Mouse (Mus musculus): ENCODE measurements around the gene Casp7. TPM values are rescaled to one million over a fixed set of nuclear protein-coding genes. Genes with fewer than 3 reads are reported as not detected.

Casp7 gene
- polyA plus RNA-seq, 1 experiment from 2014 or later, result 22.8 TPM

- Histone ChIP-seq H3K9me3 (replicated peaks; ENCODE audit: control insufficient read depth, low read length) (no peaks in the 10 kb centered on the region), H3K4me1 (ENCODE audit: control insufficient read depth, insufficient read depth, low read length) (no peaks in the 10 kb centered on the region), H3K4me3 (ENCODE audit: low read depth, low read length) (no peak overlapping the region), H3K9ac (replicated peaks; ENCODE audit: low read length) (no peak overlapping the region), H3K4me2 (ENCODE audit: low read depth, low read length) (no peak overlapping the region), H3K27me3 (ENCODE audit: control insufficient read depth, insufficient read depth, low read length) (no peaks in the 10 kb centered on the region), H3K36me3 (replicated peaks; ENCODE audit: control insufficient read depth, insufficient read depth, low read depth, low read length) (no peaks in the 10 kb centered on the region), H3K27ac (replicated peaks; ENCODE audit: low read depth, low read length) (no peak overlapping the region)
- DNase-seq (ENCODE audit: low spot score) (no peak), ATAC-seq (replicated peaks; ENCODE audit: insufficient number of reproducible peaks, low FRiP score, low TSS enrichment, low read depth) (no peak)
- 74% methylated on average over 4 of the region's 4 CpGs for WGBS
These were observed 54.9 kb downstream of the Casp7 start for GRCm38 (mm10) chr19:56451867-56452266.

GRCm38 (mm10) chr19:56452421-56452820 is 55.5 kb downstream of the Casp7 start:
- H3K27me3 ChIP-seq (ENCODE audit: control insufficient read depth, insufficient read depth, low read length), result no peaks in the 10 kb centered on the region
- no peak overlapping the region for H3K4me2 ChIP-seq (ENCODE audit: low read depth, low read length)
- no peak overlapping the region for H3K27ac ChIP-seq (replicated peaks; ENCODE audit: low read depth, low read length)
- WGBS, result 92% methylated on average over 2 of the region's 2 CpGs
- ATAC-seq (replicated peaks; ENCODE audit: insufficient number of reproducible peaks, low FRiP score, low TSS enrichment, low read depth) (no peak), DNase-seq (ENCODE audit: low spot score) (no peak)
- H3K36me3 ChIP-seq (replicated peaks; ENCODE audit: control insufficient read depth, insufficient read depth, low read depth, low read length), result no peaks in the 10 kb centered on the region
- no peak overlapping the region for H3K4me3 ChIP-seq (ENCODE audit: low read depth, low read length)
- no peaks in the 10 kb centered on the region for H3K9me3 ChIP-seq (replicated peaks; ENCODE audit: control insufficient read depth, low read length)
- no peak overlapping the region for H3K9ac ChIP-seq (replicated peaks; ENCODE audit: low read length)
- H3K4me1 ChIP-seq (ENCODE audit: control insufficient read depth, insufficient read depth, low read length), result no peaks in the 10 kb centered on the region

GRCm38 (mm10) chr19:56454862-56455261 is 57.9 kb downstream of the Casp7 start:
- 71% methylated on average over 4 of the region's 4 CpGs for WGBS
- no peak for ATAC-seq (replicated peaks; ENCODE audit: insufficient number of reproducible peaks, low FRiP score, low TSS enrichment, low read depth)
- Histone ChIP-seq H3K4me1 (ENCODE audit: control insufficient read depth, insufficient read depth, low read length) (no peaks in the 10 kb centered on the region), H3K4me2 (ENCODE audit: low read depth, low read length) (no peak overlapping the region), H3K27me3 (ENCODE audit: control insufficient read depth, insufficient read depth, low read length) (no peaks in the 10 kb centered on the region), H3K9me3 (replicated peaks; ENCODE audit: control insufficient read depth, low read length) (no peaks in the 10 kb centered on the region), H3K36me3 (replicated peaks; ENCODE audit: control insufficient read depth, insufficient read depth, low read depth, low read length) (no peaks in the 10 kb centered on the region), H3K9ac (replicated peaks; ENCODE audit: low read length) (no peak overlapping the region), H3K4me3 (ENCODE audit: low read depth, low read length) (no peak overlapping the region), H3K27ac (replicated peaks; ENCODE audit: low read depth, low read length) (no peak overlapping the region)
- no peak for DNase-seq (ENCODE audit: low spot score)

GRCm38 (mm10) chr19:56455369-56455768 is 58.4 kb downstream of the Casp7 start:
- Histone ChIP-seq H3K27me3 (ENCODE audit: control insufficient read depth, insufficient read depth, low read length) (no peaks in the 10 kb centered on the region), H3K9me3 (replicated peaks; ENCODE audit: control insufficient read depth, low read length) (no peaks in the 10 kb centered on the region), H3K4me1 (ENCODE audit: control insufficient read depth, insufficient read depth, low read length) (no peaks in the 10 kb centered on the region), H3K36me3 (replicated peaks; ENCODE audit: control insufficient read depth, insufficient read depth, low read depth, low read length) (no peaks in the 10 kb centered on the region), H3K4me2 (ENCODE audit: low read depth, low read length) (no peak overlapping the region), H3K9ac (replicated peaks; ENCODE audit: low read length) (no peak overlapping the region), H3K27ac (replicated peaks; ENCODE audit: low read depth, low read length) (no peak overlapping the region), H3K4me3 (ENCODE audit: low read depth, low read length) (no peak overlapping the region)
- DNase-seq (ENCODE audit: low spot score) (no peak), ATAC-seq (replicated peaks; ENCODE audit: insufficient number of reproducible peaks, low FRiP score, low TSS enrichment, low read depth) (no peak)
- WGBS, result 36% methylated on average over 2 of the region's 2 CpGs

GRCm38 (mm10) chr19:56457569-56457968 is 60.6 kb downstream of the Casp7 start:
- Histone ChIP-seq H3K4me1 (ENCODE audit: control insufficient read depth, insufficient read depth, low read length) (no peaks in the 10 kb centered on the region), H3K4me2 (ENCODE audit: low read depth, low read length) (no peak overlapping the region), H3K36me3 (replicated peaks; ENCODE audit: control insufficient read depth, insufficient read depth, low read depth, low read length) (no peaks in the 10 kb centered on the region), H3K9ac (replicated peaks; ENCODE audit: low read length) (no peak overlapping the region), H3K9me3 (replicated peaks; ENCODE audit: control insufficient read depth, low read length) (no peaks in the 10 kb centered on the region), H3K27ac (replicated peaks; ENCODE audit: low read depth, low read length) (no peak overlapping the region), H3K27me3 (ENCODE audit: control insufficient read depth, insufficient read depth, low read length) (no peaks in the 10 kb centered on the region), H3K4me3 (ENCODE audit: low read depth, low read length) (no peak overlapping the region)
- WGBS, result 88% methylated on average over 4 of the region's 4 CpGs
- ATAC-seq (replicated peaks; ENCODE audit: insufficient number of reproducible peaks, low FRiP score, low TSS enrichment, low read depth), result no peak
- no peak for DNase-seq (ENCODE audit: low spot score)

GRCm38 (mm10) chr19:56459154-56460050 is 62.5 kb downstream of the Casp7 start:
- no peaks in the 10 kb centered on the region for H3K9me3 ChIP-seq (replicated peaks; ENCODE audit: control insufficient read depth, low read length)
- 84% methylated on average over 10 of the region's 10 CpGs for WGBS
- ATAC-seq (replicated peaks; ENCODE audit: insufficient number of reproducible peaks, low FRiP score, low TSS enrichment, low read depth), result no peak

DNA sequence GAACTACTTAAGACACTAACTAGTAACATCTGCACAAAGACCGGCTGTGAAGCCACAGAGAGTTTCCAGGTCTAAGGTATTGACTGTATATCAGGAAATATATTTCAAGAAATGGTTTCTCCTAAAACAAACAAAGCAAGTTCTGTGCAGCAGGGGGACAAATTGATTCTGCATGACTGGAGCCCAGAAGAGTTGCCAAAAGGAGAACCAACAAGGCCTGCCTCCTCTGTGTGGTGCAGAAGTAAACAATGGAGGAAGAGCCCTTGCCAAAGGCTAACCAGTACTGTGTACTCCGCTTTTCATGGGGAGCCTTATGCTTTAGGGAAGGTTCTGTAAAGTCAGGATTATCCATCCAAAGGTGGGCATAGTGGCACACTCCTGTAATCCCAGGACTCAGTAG is 63.3 kb downstream of the Casp7 start:
- Histone ChIP-seq H3K4me1 (ENCODE audit: control insufficient read depth, insufficient read depth, low read length) (no peaks in the 10 kb centered on the region), H3K9me3 (replicated peaks; ENCODE audit: control insufficient read depth, low read length) (no peaks in the 10 kb centered on the region), H3K4me3 (ENCODE audit: low read depth, low read length) (no peak overlapping the region), H3K9ac (replicated peaks; ENCODE audit: low read length) (no peak overlapping the region), H3K27ac (replicated peaks; ENCODE audit: low read depth, low read length) (no peak overlapping the region), H3K4me2 (ENCODE audit: low read depth, low read length) (no peak overlapping the region), H3K27me3 (ENCODE audit: control insufficient read depth, insufficient read depth, low read length) (no peaks in the 10 kb centered on the region), H3K36me3 (replicated peaks; ENCODE audit: control insufficient read depth, insufficient read depth, low read depth, low read length) (no peaks in the 10 kb centered on the region)
- peak; percentile 41 for DNase-seq (ENCODE audit: low spot score)
- 63% methylated on average over 2 of the region's 2 CpGs for WGBS
- no peak for ATAC-seq (replicated peaks; ENCODE audit: insufficient number of reproducible peaks, low FRiP score, low TSS enrichment, low read depth)

More at GRCm38 (mm10) chr19:56459154-56460050, 62.5 kb downstream of the Casp7 start:
- Histone ChIP-seq H3K4me2 (ENCODE audit: low read depth, low read length) (no peak overlapping the region), H3K27me3 (ENCODE audit: control insufficient read depth, insufficient read depth, low read length) (no peaks in the 10 kb centered on the region), H3K4me1 (ENCODE audit: control insufficient read depth, insufficient read depth, low read length) (no peaks in the 10 kb centered on the region), H3K36me3 (replicated peaks; ENCODE audit: control insufficient read depth, insufficient read depth, low read depth, low read length) (no peaks in the 10 kb centered on the region), H3K4me3 (ENCODE audit: low read depth, low read length) (no peak overlapping the region), H3K27ac (replicated peaks; ENCODE audit: low read depth, low read length) (no peak overlapping the region), H3K9ac (replicated peaks; ENCODE audit: low read length) (no peak overlapping the region)
- no peak for DNase-seq (ENCODE audit: low spot score)

DNA sequence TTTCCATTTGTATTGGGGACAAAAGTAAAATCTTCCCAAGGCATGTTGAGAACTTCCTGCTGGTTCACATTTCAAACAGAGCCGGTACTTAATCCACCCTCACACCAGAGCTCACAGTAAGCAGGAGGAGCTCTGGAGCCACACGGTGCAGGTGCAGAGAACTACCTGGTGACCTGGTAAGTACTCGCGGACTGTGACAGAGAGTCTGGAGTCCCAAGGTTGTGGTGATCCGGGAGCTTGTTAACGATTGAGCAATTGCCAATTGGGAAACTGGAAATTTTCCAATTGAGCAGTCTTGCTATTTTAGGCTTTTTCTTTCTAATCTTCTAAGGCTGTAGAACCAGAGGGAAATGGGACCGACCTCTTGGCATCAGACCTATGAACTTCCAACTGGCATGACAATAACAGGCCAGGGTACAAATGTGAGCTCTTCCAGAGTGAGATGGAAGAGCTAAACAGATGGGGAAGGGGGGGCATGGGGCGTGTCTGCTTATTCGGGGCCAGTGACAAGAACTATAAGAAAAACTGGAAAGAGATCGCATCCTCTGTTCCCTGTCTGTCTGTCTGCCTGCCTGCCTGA is 64.7 kb downstream of the Casp7 start, which contains the start of gene Plekhs1:
Plekhs1 (plus strand) TSS at position 119 of the 580 bp plus-strand sequence.
- no peaks in the 10 kb centered on the region for H3K9me3 ChIP-seq (replicated peaks; ENCODE audit: control insufficient read depth, low read length)
- no peak for ATAC-seq (replicated peaks; ENCODE audit: insufficient number of reproducible peaks, low FRiP score, low TSS enrichment, low read depth)
- no peak within 1 kb of the TSS for H3K27ac ChIP-seq (replicated peaks; ENCODE audit: low read depth, low read length)
- no peak within 1 kb of the TSS for H3K4me2 ChIP-seq (ENCODE audit: low read depth, low read length)
- DNase-seq (ENCODE audit: low spot score), result no peak
- H3K4me1 ChIP-seq (ENCODE audit: control insufficient read depth, insufficient read depth, low read length), result no peaks in the 10 kb centered on the region
- no peak within 1 kb of the TSS for H3K9ac ChIP-seq (replicated peaks; ENCODE audit: low read length)
- H3K36me3 ChIP-seq (replicated peaks; ENCODE audit: control insufficient read depth, insufficient read depth, low read depth, low read length), result no peaks in the 10 kb centered on the region
- no peak within 1 kb of the TSS for H3K4me3 ChIP-seq (ENCODE audit: low read depth, low read length)
- H3K27me3 ChIP-seq (ENCODE audit: control insufficient read depth, insufficient read depth, low read length), result no peaks in the 10 kb centered on the region
- WGBS, result 67% methylated on average over 10 of the region's 10 CpGs
